Mouse (Mus musculus) stomach, postnatal 0 days (tissue): ENCODE measurements around the gene Gria2.

ENCODE experiments used
- CTCF ChIP-seq: IDR thresholded peaks from 2 replicates; pipeline ENCODE4 v1.5.1; 2016; ENCODE audit warnings: antibody characterized with exemption, low read depth, mild to moderate bottlenecking, moderate library complexity
- EP300 ChIP-seq: optimal IDR thresholded peaks from 2 replicates; pipeline ENCODE3; 2016; ENCODE audit warnings: antibody characterized with exemption

DNA sequence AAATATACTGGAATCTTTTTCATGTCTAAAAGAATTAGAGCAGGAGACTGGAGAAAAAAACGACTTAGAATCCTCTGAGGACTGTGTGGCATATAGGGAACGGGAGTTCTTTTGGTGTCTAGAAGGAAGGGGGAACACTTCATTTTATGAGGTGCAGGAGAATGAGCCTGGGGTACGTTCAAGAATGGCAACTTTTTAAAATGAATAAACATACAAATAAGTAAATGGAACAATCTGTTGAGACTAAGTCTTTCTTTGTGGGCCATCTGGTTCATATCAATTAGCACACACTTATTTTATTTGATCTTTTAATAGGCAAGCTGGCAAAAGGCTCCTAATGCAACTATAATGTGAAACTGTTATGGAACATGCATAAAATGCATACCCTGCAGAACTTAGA, 34.9 kb upstream of the Gria2 start:
- TF ChIP-seq CTCF (no peak), EP300 (no peak)
